Mouse (Mus musculus) spleen, adult 2 months (tissue): ENCODE data around the gene Btbd7.

Source experiments
- CTCF ChIP-seq: fragments of 200-500 bp; IDR thresholded peaks from 2 replicates; pipeline ENCODE4 v1.5.1; 2011; ENCODE audit warnings: mild to moderate bottlenecking, inconsistent platforms; ENCODE audit not compliant: insufficient read depth, insufficient read length, insufficient replicate concordance; ENCODE audit errors: extremely low read depth
- POLR2A ChIP-seq: fragments of 200-500 bp; IDR thresholded peaks from 2 replicates; pipeline ENCODE4 v1.6.1; 2011; ENCODE audit warnings: low read depth, low read length, inconsistent platforms

DNA sequence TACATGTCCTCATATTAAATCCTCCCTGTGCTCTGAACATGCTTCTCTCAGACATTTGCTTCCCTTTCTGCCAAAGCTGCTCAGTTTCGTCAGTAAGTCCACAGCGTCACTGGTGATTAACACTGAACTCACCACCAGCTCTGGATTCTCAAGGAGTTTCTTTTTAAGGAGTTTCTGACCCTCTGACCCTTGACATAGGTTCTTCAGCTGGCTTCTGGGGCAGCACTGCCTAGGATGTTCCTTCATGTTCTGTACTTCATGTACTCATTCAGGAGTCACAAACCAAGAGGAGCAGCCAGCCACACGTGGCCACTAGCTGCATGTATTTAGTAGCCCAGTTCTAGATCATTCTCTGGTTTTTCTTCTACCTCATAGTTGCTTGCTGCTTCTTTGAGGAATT lies 130.0 kb downstream of the Btbd7 start:
- TF ChIP-seq CTCF (no peak), POLR2A (no peak)
